Mouse (Mus musculus): Measurements from ENCODE around the gene Pex3. TPM values are rescaled to one million over a fixed set of nuclear protein-coding genes. Genes with fewer than 3 reads are reported as not detected.

Gene Pex3
- polyA plus RNA-seq, 1 experiment, result 81.8 TPM

GRCm38 (mm10) chr10:13587914-13588313 is 35.0 kb upstream of the Pex3 start:
- Histone ChIP-seq H3K4me1 (ENCODE audit: control insufficient read depth, insufficient read depth, low read length) (no peaks in the 10 kb centered on the region), H3K36me3 (ENCODE audit: control insufficient read depth, insufficient read depth, low read length) (no peaks in the 10 kb centered on the region), H3K4me3 (ENCODE audit: control insufficient read depth, low read depth, low read length) (no peak overlapping the region), H3K27me3 (ENCODE audit: control insufficient read depth, insufficient read depth, low read length) (no peaks in the 10 kb centered on the region), H3K27ac (ENCODE audit: control insufficient read depth, insufficient read depth, low read depth, low read length) (no peak overlapping the region)
- TF ChIP-seq CTCF (IDR thresholded peaks at IDR 0.05; ENCODE audit: control insufficient read depth, insufficient read depth, insufficient replicate concordance, low read depth, low read length) (no peak), POLR2A (IDR thresholded peaks at IDR 0.05; ENCODE audit: control insufficient read depth, low read depth, low read length) (no peak)

DNA sequence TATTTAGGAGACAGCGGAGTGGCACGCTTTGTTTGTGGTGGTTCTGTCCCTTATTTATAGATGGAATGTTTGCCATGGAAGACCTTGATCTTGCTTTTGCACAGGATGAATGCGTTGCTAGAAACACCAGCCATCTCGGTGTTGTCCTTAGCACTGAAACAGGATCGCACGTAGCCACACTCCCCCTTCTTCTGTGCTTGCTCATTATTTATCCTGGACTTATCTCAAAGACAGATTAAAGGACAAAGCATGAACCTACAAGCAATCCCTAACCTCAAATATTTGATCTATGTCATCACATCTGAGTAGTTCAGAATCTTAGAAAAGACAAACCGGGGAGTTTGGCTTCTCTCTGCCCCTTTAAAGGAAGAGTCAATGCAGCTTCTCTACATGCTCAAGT is 24.2 kb upstream of the Pex3 start:
- Histone ChIP-seq H3K36me3 (ENCODE audit: control insufficient read depth, insufficient read depth, low read length) (no peaks in the 10 kb centered on the region), H3K4me1 (ENCODE audit: control insufficient read depth, insufficient read depth, low read length) (no peaks in the 10 kb centered on the region), H3K27ac (ENCODE audit: control insufficient read depth, insufficient read depth, low read depth, low read length) (no peak overlapping the region), H3K4me3 (ENCODE audit: control insufficient read depth, low read depth, low read length) (no peak overlapping the region), H3K27me3 (ENCODE audit: control insufficient read depth, insufficient read depth, low read length) (no peaks in the 10 kb centered on the region)
- TF ChIP-seq CTCF (IDR thresholded peaks at IDR 0.05; ENCODE audit: control insufficient read depth, insufficient read depth, insufficient replicate concordance, low read depth, low read length) (no peak), POLR2A (IDR thresholded peaks at IDR 0.05; ENCODE audit: control insufficient read depth, low read depth, low read length) (no peak)

- no peaks in the 10 kb centered on the region for H3K36me3 ChIP-seq (ENCODE audit: control insufficient read depth, insufficient read depth, low read length)
- H3K4me1 ChIP-seq (ENCODE audit: control insufficient read depth, insufficient read depth, low read length), result peaks cover 3% of the 10 kb centered on the region; the same call in 1 of the 2 replicates
- no peak for TF ChIP-seq CTCF (IDR thresholded peaks at IDR 0.05; ENCODE audit: control insufficient read depth, insufficient read depth, insufficient replicate concordance, low read depth, low read length)
- TF ChIP-seq POLR2A (IDR thresholded peaks at IDR 0.05; ENCODE audit: control insufficient read depth, low read depth, low read length), result no peak
- H3K4me3 ChIP-seq (ENCODE audit: control insufficient read depth, low read depth, low read length), result no peak overlapping the region
- no peak overlapping the region for H3K27ac ChIP-seq (ENCODE audit: control insufficient read depth, insufficient read depth, low read depth, low read length)
- H3K27me3 ChIP-seq (ENCODE audit: control insufficient read depth, insufficient read depth, low read length), result no peaks in the 10 kb centered on the region
These were observed 19.5 kb upstream of the Pex3 start for GRCm38 (mm10) chr10:13572410-13572809.

- H3K4me3 ChIP-seq (ENCODE audit: control insufficient read depth, low read depth, low read length), result no peak overlapping the region
- H3K36me3 ChIP-seq (ENCODE audit: control insufficient read depth, insufficient read depth, low read length), result no peaks in the 10 kb centered on the region
- no peaks in the 10 kb centered on the region for H3K27me3 ChIP-seq (ENCODE audit: control insufficient read depth, insufficient read depth, low read length)
- H3K4me1 ChIP-seq (ENCODE audit: control insufficient read depth, insufficient read depth, low read length), result peaks cover 3% of the 10 kb centered on the region; the same call in 1 of the 2 replicates
- no peak overlapping the region for H3K27ac ChIP-seq (ENCODE audit: control insufficient read depth, insufficient read depth, low read depth, low read length)
- no peak for TF ChIP-seq POLR2A (IDR thresholded peaks at IDR 0.05; ENCODE audit: control insufficient read depth, low read depth, low read length)
- TF ChIP-seq CTCF (IDR thresholded peaks at IDR 0.05; ENCODE audit: control insufficient read depth, insufficient read depth, insufficient replicate concordance, low read depth, low read length), result no peak
These were observed 19.1 kb upstream of the Pex3 start for GRCm38 (mm10) chr10:13572003-13572402.

- Histone ChIP-seq H3K27ac (ENCODE audit: control insufficient read depth, insufficient read depth, low read depth, low read length) (no peak overlapping the region), H3K36me3 (ENCODE audit: control insufficient read depth, insufficient read depth, low read length) (no peaks in the 10 kb centered on the region), H3K4me1 (ENCODE audit: control insufficient read depth, insufficient read depth, low read length) (peaks cover 7% of the 10 kb centered on the region), H3K27me3 (ENCODE audit: control insufficient read depth, insufficient read depth, low read length) (no peaks in the 10 kb centered on the region), H3K4me3 (ENCODE audit: control insufficient read depth, low read depth, low read length) (no peak overlapping the region)
- TF ChIP-seq POLR2A (IDR thresholded peaks at IDR 0.05; ENCODE audit: control insufficient read depth, low read depth, low read length), result no peak
- no peak for TF ChIP-seq CTCF (IDR thresholded peaks at IDR 0.05; ENCODE audit: control insufficient read depth, insufficient read depth, insufficient replicate concordance, low read depth, low read length)
These were observed 18.0 kb upstream of the Pex3 start for GRCm38 (mm10) chr10:13570697-13571538.

- no peaks in the 10 kb centered on the region for H3K27me3 ChIP-seq (ENCODE audit: control insufficient read depth, insufficient read depth, low read length)
- H3K4me1 ChIP-seq (ENCODE audit: control insufficient read depth, insufficient read depth, low read length), result peaks cover 7% of the 10 kb centered on the region
- TF ChIP-seq POLR2A (IDR thresholded peaks at IDR 0.05; ENCODE audit: control insufficient read depth, low read depth, low read length), result no peak
- no peak for TF ChIP-seq CTCF (IDR thresholded peaks at IDR 0.05; ENCODE audit: control insufficient read depth, insufficient read depth, insufficient replicate concordance, low read depth, low read length)
- no peak overlapping the region for H3K27ac ChIP-seq (ENCODE audit: control insufficient read depth, insufficient read depth, low read depth, low read length)
- no peak overlapping the region for H3K4me3 ChIP-seq (ENCODE audit: control insufficient read depth, low read depth, low read length)
- no peaks in the 10 kb centered on the region for H3K36me3 ChIP-seq (ENCODE audit: control insufficient read depth, insufficient read depth, low read length)
These were observed 16.9 kb upstream of the Pex3 start for GRCm38 (mm10) chr10:13569818-13570217.

- TF ChIP-seq CTCF (IDR thresholded peaks at IDR 0.05; ENCODE audit: control insufficient read depth, insufficient read depth, insufficient replicate concordance, low read depth, low read length) (no peak), POLR2A (IDR thresholded peaks at IDR 0.05; ENCODE audit: control insufficient read depth, low read depth, low read length) (no peak)
- peak overlapping the region; percentile 7; the same call in 1 of the 2 replicates for H3K4me3 ChIP-seq (ENCODE audit: control insufficient read depth, low read depth, low read length)
- no peaks in the 10 kb centered on the region for H3K27me3 ChIP-seq (ENCODE audit: control insufficient read depth, insufficient read depth, low read length)
- H3K36me3 ChIP-seq (ENCODE audit: control insufficient read depth, insufficient read depth, low read length), result no peaks in the 10 kb centered on the region
- H3K27ac ChIP-seq (ENCODE audit: control insufficient read depth, insufficient read depth, low read depth, low read length), result no peak overlapping the region
- peaks cover 14% of the 10 kb centered on the region for H3K4me1 ChIP-seq (ENCODE audit: control insufficient read depth, insufficient read depth, low read length)
These were observed 13.5 kb upstream of the Pex3 start for GRCm38 (mm10) chr10:13566393-13566792.
